ENCODE assay signal across 27 mouse cellular contexts in genomic region chr13:76850412-76851054, GRCm38 (mm10).
DNase-seq lines count a peak whose midpoint lies in the region; ATAC-seq and TF ChIP-seq lines count a peak whose summit lies in the region.
"Had no signal": no experiment of that assay in that cellular context is flagged by ENCODE, and none has a peak within 500 bp of the region (broad histone marks: within the 10 kb centered on the region; RNA-seq: fewer than 3 reads in every experiment).

No protein-coding gene starts in this region.

- no peak overlapping the region for H3K9ac ChIP-seq in midbrain, embryonic 13.5 days (replicated peaks)
- H3K9ac ChIP-seq in midbrain, postnatal 0 days (replicated peaks; ENCODE audit: low read length, poor library complexity, severe bottlenecking): no peak overlapping the region
- no peak overlapping the region for H3K9ac ChIP-seq in forebrain, embryonic 12.5 days
- no peak overlapping the region for H3K9ac ChIP-seq in midbrain, embryonic 15.5 days
- H3K9ac ChIP-seq: embryonic facial prominence, embryonic 15.5 days; intestine, embryonic 15.5 days; limb, embryonic 15.5 days; liver, embryonic 13.5 days had no signal

- H3K36me3 ChIP-seq in midbrain, embryonic 13.5 days: no peaks in the 10 kb centered on the region
- H3K36me3 ChIP-seq in midbrain, postnatal 0 days (ENCODE audit: insufficient read depth, low read length): no peaks in the 10 kb centered on the region
- H3K36me3 ChIP-seq in forebrain, embryonic 12.5 days (replicated peaks): no peaks in the 10 kb centered on the region
- H3K36me3 ChIP-seq in midbrain, embryonic 15.5 days (replicated peaks): no peaks in the 10 kb centered on the region
- H3K36me3 ChIP-seq: embryonic facial prominence, embryonic 10.5 days; embryonic facial prominence, embryonic 15.5 days; hindbrain, embryonic 10.5 days; intestine, embryonic 15.5 days; limb, embryonic 10.5 days; limb, embryonic 15.5 days; liver, embryonic 13.5 days had no signal

- peak overlapping the region; percentile 44 for H3K27ac ChIP-seq in midbrain, embryonic 13.5 days
- no peak overlapping the region for H3K27ac ChIP-seq in midbrain, postnatal 0 days (ENCODE audit: low read depth, low read length)
- peak overlapping the region; percentile 38 for H3K27ac ChIP-seq in forebrain, embryonic 12.5 days
- no peak overlapping the region for H3K27ac ChIP-seq in midbrain, embryonic 15.5 days
- H3K27ac ChIP-seq: embryonic facial prominence, embryonic 10.5 days; embryonic facial prominence, embryonic 15.5 days; hindbrain, embryonic 10.5 days; hindbrain, postnatal 0 days; intestine, embryonic 15.5 days; limb, embryonic 10.5 days; limb, embryonic 15.5 days; liver, embryonic 13.5 days; macrophage had no signal

- H3K27me3 ChIP-seq in midbrain, embryonic 13.5 days: no peaks in the 10 kb centered on the region
- no peaks in the 10 kb centered on the region for H3K27me3 ChIP-seq in midbrain, postnatal 0 days (ENCODE audit: insufficient read depth, low read length)
- H3K27me3 ChIP-seq in forebrain, embryonic 12.5 days: no peaks in the 10 kb centered on the region
- no peaks in the 10 kb centered on the region for H3K27me3 ChIP-seq in midbrain, embryonic 15.5 days (replicated peaks)
- H3K27me3 ChIP-seq: embryonic facial prominence, embryonic 15.5 days; intestine, embryonic 15.5 days; limb, embryonic 15.5 days; liver, embryonic 13.5 days had no signal

- TF ChIP-seq POLR2A in brain, embryonic 14.5 days (IDR thresholded peaks at IDR 0.05; ENCODE audit: borderline replicate concordance, extremely low read depth, insufficient read depth, insufficient read length, poor library complexity, severe bottlenecking): no peak

- H3K4me2 ChIP-seq in midbrain, embryonic 13.5 days (replicated peaks): no peak overlapping the region
- no peak overlapping the region for H3K4me2 ChIP-seq in midbrain, postnatal 0 days (ENCODE audit: low read depth, low read length, poor library complexity, severe bottlenecking)
- no peak overlapping the region for H3K4me2 ChIP-seq in forebrain, embryonic 12.5 days
- no peak overlapping the region for H3K4me2 ChIP-seq in midbrain, embryonic 15.5 days
- H3K4me2 ChIP-seq: embryonic facial prominence, embryonic 15.5 days; intestine, embryonic 15.5 days; limb, embryonic 15.5 days; liver, embryonic 13.5 days had no signal

- WGBS in midbrain, embryonic 13.5 days: 29% methylated on average over 7 of the region's 7 CpGs
- 20% methylated on average over 7 of the region's 7 CpGs for WGBS in midbrain, postnatal 0 days
- 22% methylated on average over 7 of the region's 7 CpGs for WGBS in forebrain, embryonic 12.5 days
- WGBS in midbrain, embryonic 15.5 days: 24% methylated on average over 7 of the region's 7 CpGs

- DNase-seq in midbrain, postnatal 0 days (ENCODE audit: low spot score): no peak
- DNase-seq in brain, embryonic 14.5 days (ENCODE audit: low read depth): peak; percentile 64
- no peak for DNase-seq in ovary, postnatal 10 days (ENCODE audit: low spot score)
- DNase-seq: adrenal gland, adult 8-10 months; B cell, adult 2 months; cerebellum, adult 8-10 months; cerebellum, postnatal 25 days; gastrocnemius, postnatal 10 days; heart, postnatal 14 days; kidney, adult 8-10 months; kidney, postnatal 10 days; layer of hippocampus, adult 9-11 months; liver, embryonic 13.5 days; lung, adult 18-20 months; lung, postnatal 10 days had no signal

- TF ChIP-seq CTCF in midbrain, postnatal 0 days (IDR thresholded peaks at IDR 0.05): no peak
- no peak for TF ChIP-seq CTCF in brain, embryonic 14.5 days (IDR thresholded peaks at IDR 0.05; ENCODE audit: borderline replicate concordance, extremely low read depth, insufficient read depth, insufficient read length)

- no peaks in the 10 kb centered on the region for H3K9me3 ChIP-seq in midbrain, embryonic 13.5 days
- H3K9me3 ChIP-seq in midbrain, postnatal 0 days (ENCODE audit: low read length): no peaks in the 10 kb centered on the region
- H3K9me3 ChIP-seq in forebrain, embryonic 12.5 days: no peaks in the 10 kb centered on the region
- H3K9me3 ChIP-seq in midbrain, embryonic 15.5 days: no peaks in the 10 kb centered on the region
- H3K9me3 ChIP-seq: embryonic facial prominence, embryonic 10.5 days; embryonic facial prominence, embryonic 15.5 days; hindbrain, embryonic 10.5 days; intestine, embryonic 15.5 days; limb, embryonic 10.5 days; limb, embryonic 15.5 days; liver, embryonic 13.5 days had no signal

- peaks cover 19% of the 10 kb centered on the region for H3K4me1 ChIP-seq in midbrain, embryonic 13.5 days (replicated peaks)
- H3K4me1 ChIP-seq in midbrain, postnatal 0 days (ENCODE audit: insufficient read depth, low read length): no peaks in the 10 kb centered on the region
- peaks cover 25% of the 10 kb centered on the region for H3K4me1 ChIP-seq in forebrain, embryonic 12.5 days
- 0 out of 2 replicates have a peak, but pooled peaks cover 10% of the 10 kb centered on the region for H3K4me1 ChIP-seq in midbrain, embryonic 15.5 days
- H3K4me1 ChIP-seq: embryonic facial prominence, embryonic 15.5 days; intestine, embryonic 15.5 days; limb, embryonic 10.5 days; limb, embryonic 15.5 days; liver, embryonic 13.5 days had no signal

- peak; percentile 76 for ATAC-seq in midbrain, embryonic 13.5 days
- ATAC-seq in midbrain, postnatal 0 days (ENCODE audit: low FRiP score): no peak
- peak; percentile 66; the same call in 1 of the 2 replicates for ATAC-seq in forebrain, embryonic 12.5 days (ENCODE audit: low FRiP score)
- ATAC-seq in midbrain, embryonic 15.5 days (replicated peaks): peak; percentile 70
- ATAC-seq in erythroblast, adult 5-6 weeks (replicated peaks; ENCODE audit: low FRiP score, poor library complexity, severe bottlenecking): no peak
- ATAC-seq: hindbrain, postnatal 0 days; intestine, embryonic 15.5 days had no signal

- H3K4me3 ChIP-seq in midbrain, embryonic 13.5 days (replicated peaks): no peak overlapping the region
- no peak overlapping the region for H3K4me3 ChIP-seq in midbrain, postnatal 0 days (ENCODE audit: low read depth, low read length)
- H3K4me3 ChIP-seq in forebrain, embryonic 12.5 days (replicated peaks): no peak overlapping the region
- H3K4me3 ChIP-seq in midbrain, embryonic 15.5 days: no peak overlapping the region
- H3K4me3 ChIP-seq: embryonic facial prominence, embryonic 10.5 days; embryonic facial prominence, embryonic 15.5 days; hindbrain, embryonic 10.5 days; intestine, embryonic 15.5 days; limb, embryonic 10.5 days; limb, embryonic 15.5 days; liver, embryonic 13.5 days had no signal

Comparison
In these comparisons a context has a peak if more than half of its experiments do, and no peak if none do; other contexts are left out.
1. ATAC-seq: peak in midbrain, embryonic 13.5 days (single experiment), forebrain, embryonic 12.5 days (single experiment) and midbrain, embryonic 15.5 days (single experiment); none in midbrain, postnatal 0 days (single experiment) and erythroblast, adult 5-6 weeks (single experiment).
2. H3K27ac ChIP-seq: peak in midbrain, embryonic 13.5 days (single experiment) and forebrain, embryonic 12.5 days (single experiment); none in midbrain, postnatal 0 days (single experiment) and midbrain, embryonic 15.5 days (single experiment).